Mouse (Mus musculus) adrenal gland, postnatal 25 days (tissue): Measurements from ENCODE around the gene Gpr19. TPM values are rescaled to one million over a fixed set of nuclear protein-coding genes. Genes with fewer than 3 reads are reported as not detected.
A peak's percentile ranks its signal among the peaks of the same experiment; 100 is the strongest.

ENCODE experiments used
- DNase-seq: peaks from one replicate; pipeline ENCODE4 v3.0.0; 2021; ENCODE audit warnings: mixed read lengths
- total RNA-seq: library from RNA; stranded (reverse); gene quantifications from 2 replicates; pipeline ENCODE4 v1.2.3, GENCODE M21; 2021

Gene Gpr19
- total RNA-seq, 1 experiment from 2014 or later, result 11.3 TPM

- DNase-seq, result no peak
These were observed 50.0 kb downstream of the Gpr19 start for GRCm38 (mm10) chr6:134848197-134848890.

- DNase-seq, result no peak
These were observed 50.8 kb downstream of the Gpr19 start for GRCm38 (mm10) chr6:134847550-134847949.

- peak; percentile 29 for DNase-seq
These were observed 52.1 kb downstream of the Gpr19 start for GRCm38 (mm10) chr6:134846308-134846707.

- DNase-seq, result no peak
These were observed 52.7 kb downstream of the Gpr19 start for GRCm38 (mm10) chr6:134845726-134846125.

GRCm38 (mm10) chr6:134840346-134840745, 58.0 kb downstream of the Gpr19 start:
- no peak for DNase-seq

GRCm38 (mm10) chr6:134838111-134838510, 60.3 kb downstream of the Gpr19 start:
- no peak for DNase-seq

- DNase-seq, result no peak
These were observed 63.7 kb downstream of the Gpr19 start for GRCm38 (mm10) chr6:134834585-134835251.

GRCm38 (mm10) chr6:134830776-134831175, 67.6 kb downstream of the Gpr19 start:
- no peak for DNase-seq

GRCm38 (mm10) chr6:134829786-134830700, 68.3 kb downstream of the Gpr19 start, which contains the start of gene Crebl2:
Crebl2 (plus strand) TSS chr6:134830154.
- peak; percentile 100 for DNase-seq

GRCm38 (mm10) chr6:134822844-134823243, 75.5 kb downstream of the Gpr19 start:
- no peak for DNase-seq

- DNase-seq, result no peak
These were observed 78.0 kb downstream of the Gpr19 start for GRCm38 (mm10) chr6:134820411-134820810.

- no peak for DNase-seq
These were observed 78.6 kb downstream of the Gpr19 start for GRCm38 (mm10) chr6:134819741-134820140.

Other genes starting within 250 kb of the Gpr19 start
- gene Dusp16, start 106.0 kb downstream of the Gpr19 start, total RNA-seq, result 23.0 and 25.8 TPM in 2 replicates
- 23.0 and 33.9 TPM in 2 replicates for gene Crebl2, start 68.4 kb downstream of the Gpr19 start, total RNA-seq
- 52.2 and 89.9 TPM in 2 replicates for gene Cdkn1b, start 21.8 kb upstream of the Gpr19 start, total RNA-seq
- gene Apold1, start 83.1 kb upstream of the Gpr19 start, total RNA-seq, result 3.6 and 4.8 TPM in 2 replicates
- 62.2 and 75.9 TPM in 2 replicates for gene Ddx47, start 113.0 kb upstream of the Gpr19 start, total RNA-seq
- 0.33 and 0.71 TPM in 2 replicates for gene Gprc5a, start 167.1 kb upstream of the Gpr19 start, total RNA-seq
- gene Gprc5d, start 219.7 kb upstream of the Gpr19 start, total RNA-seq, result not detected in 2 replicates